Mouse (Mus musculus) G1E (cell line): ENCODE data around the gene Ppp1r32. TPM values are rescaled to one million over a fixed set of nuclear protein-coding genes. Genes with fewer than 3 reads are reported as not detected.

Experiments
- ATAC-seq: 2 replicates; pipeline ENCODE4 v1.8.0; 2016; ENCODE audit warnings: mild to moderate bottlenecking; ENCODE audit not compliant: insufficient number of reproducible peaks, poor library complexity, low FRiP score, severe bottlenecking; ENCODE audit errors: extremely low read depth
- DNase-seq: peaks from one replicate; pipeline ENCODE4 v3.0.0; 2012; ENCODE audit warnings: low spot score
- H3K27me3 ChIP-seq: 2 replicates; pipeline ENCODE4 v1.6.1; 2012; ENCODE audit warnings: mild to moderate bottlenecking, low read length, inconsistent platforms; ENCODE audit not compliant: insufficient read depth
- H3K36me3 ChIP-seq: replicated peaks from 2 replicates; pipeline ENCODE3; 2012; ENCODE audit warnings: mild to moderate bottlenecking, inconsistent platforms
- H3K4me1 ChIP-seq: 2 replicates; pipeline ENCODE4 v1.6.1; 2012; ENCODE audit warnings: low read depth, low read length, inconsistent platforms, mixed read lengths; ENCODE audit not compliant: insufficient read depth
- H3K4me3 ChIP-seq: 2 replicates; pipeline ENCODE4 v1.5.1; 2012; ENCODE audit warnings: low read depth, mild to moderate bottlenecking, inconsistent platforms, low read length, moderate library complexity, mixed read lengths
- H3K9me3 ChIP-seq: replicated peaks from 2 replicates; pipeline ENCODE4 v1.6.1; 2012; ENCODE audit warnings: inconsistent platforms
- CTCF ChIP-seq: IDR thresholded peaks from 2 replicates; pipeline ENCODE4 v1.5.1; 2012; ENCODE audit warnings: low read depth, low read length, inconsistent platforms, mixed read lengths
- GATA1 ChIP-seq: IDR thresholded peaks from 2 replicates; pipeline ENCODE4 v1.6.1; 2012; ENCODE audit warnings: borderline replicate concordance, low read length, inconsistent platforms, mixed read lengths
- GATA2 ChIP-seq: IDR thresholded peaks from 2 replicates; pipeline ENCODE4 v1.6.1; 2012; ENCODE audit warnings: low read depth, low read length, inconsistent platforms, borderline replicate concordance
- POLR2AphosphoS5 ChIP-seq: IDR thresholded peaks from 2 replicates; pipeline ENCODE4 v1.6.1; 2012; ENCODE audit warnings: low read depth, low read length, inconsistent platforms; ENCODE audit not compliant: insufficient replicate concordance
- TAL1 ChIP-seq: conservative IDR thresholded peaks from 2 replicates; pipeline ENCODE4 v1.6.1; 2012; ENCODE audit warnings: low read depth, low read length, inconsistent platforms, mixed read lengths
- polyA plus RNA-seq: library from polyadenylated mRNA; stranded (reverse); fragments of >175 nt; gene quantifications from 2 replicates; pipeline ENCODE4 v1.2.3, GENCODE M21; 2012
- total RNA-seq, 2 experiments: library from RNA; stranded (forward) in 1 of 2; stranded (reverse) in 1 of 2; fragments of 200-1000 nt in 1 of 2; fragments of >200 nt in 1 of 2; fragmentation: Nextera tagmentation in 1 of 2; gene quantifications; 2 replicates each; pipeline ENCODE4 v1.2.3; 2014 to 2017

The Ppp1r32 gene
- total and polyA plus RNA-seq, 3 experiments = 0.52 to 0.53 TPM; not detected in 1

DNA sequence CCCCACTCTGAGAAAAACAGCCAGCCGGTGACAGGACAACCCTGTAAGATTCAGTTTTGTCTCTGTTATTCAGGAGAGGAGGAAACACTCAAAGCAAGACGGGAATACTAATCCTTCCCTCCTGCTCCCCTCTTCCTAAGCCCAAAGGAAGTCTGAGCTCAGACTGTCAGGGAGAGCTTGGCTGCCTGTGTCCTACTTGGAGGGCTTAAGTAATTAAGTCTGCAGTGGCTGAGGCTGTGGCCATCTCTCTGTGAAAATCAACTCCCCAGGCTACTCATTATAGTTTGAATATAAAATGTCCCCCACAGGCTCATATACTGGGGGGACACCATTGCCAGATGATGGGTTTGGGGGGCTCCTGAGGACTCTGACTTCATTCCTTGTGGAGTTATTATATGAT is 14.2 kb upstream of the Ppp1r32 start:
- DNase-seq (no peak), ATAC-seq (no peak)
- Histone ChIP-seq H3K27me3 (peaks cover 4% of the 10 kb centered on the region; the same call in 1 of the 2 replicates), H3K9me3 (no peaks in the 10 kb centered on the region), H3K4me3 (no peak overlapping the region), H3K36me3 (peaks cover 91% of the 10 kb centered on the region), H3K4me1 (peaks cover 11% of the 10 kb centered on the region; the same call in 1 of the 2 replicates)
- no peak for TF ChIP-seq CTCF

DNA sequence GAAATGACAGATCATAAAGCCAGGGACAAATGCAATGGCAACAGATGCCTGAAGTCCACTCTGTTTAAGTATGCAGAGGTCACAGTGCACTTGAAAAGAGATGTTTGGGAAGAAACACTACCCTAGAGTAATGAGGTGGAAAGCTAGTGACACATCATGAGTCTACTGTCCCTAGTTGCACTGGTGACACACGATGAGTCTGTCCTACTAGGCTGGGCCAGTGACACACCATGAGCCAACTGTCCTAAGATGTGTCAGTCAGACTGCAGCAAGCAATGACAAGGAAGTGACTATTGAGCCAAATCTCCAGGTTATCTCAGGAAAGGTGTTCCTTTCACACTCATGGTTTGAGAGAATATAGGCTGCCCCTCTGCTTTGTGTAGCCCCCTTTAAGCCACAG is 12.9 kb upstream of the Ppp1r32 start:
- ATAC-seq = no peak

DNA sequence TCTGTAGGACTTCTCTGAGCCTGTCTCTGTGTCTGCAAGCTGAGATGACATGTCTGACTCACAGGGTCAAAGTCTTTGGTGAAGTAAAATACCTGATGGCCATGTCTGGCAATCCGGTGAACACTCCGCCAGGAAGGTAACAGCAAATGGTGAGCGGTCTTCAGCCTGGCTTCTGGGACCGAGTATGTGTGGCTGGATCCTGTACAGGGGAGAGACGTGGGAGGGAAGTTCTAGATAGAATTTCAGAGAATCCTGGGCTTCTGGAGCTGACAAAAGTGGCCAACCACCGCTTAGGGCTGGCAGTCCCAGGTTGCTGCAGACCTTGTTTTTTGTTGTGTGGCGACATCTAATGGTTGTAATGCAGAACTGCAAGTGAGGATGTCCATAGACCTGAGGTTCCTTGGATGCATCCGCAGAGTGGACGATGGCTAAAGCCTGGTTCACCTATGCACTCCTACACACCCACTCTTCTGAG is 3.6 kb upstream of the Ppp1r32 start:
- no peak for TF ChIP-seq GATA2
- TF ChIP-seq CTCF = peak; percentile 94
- Histone ChIP-seq H3K36me3 (no peaks in the 10 kb centered on the region), H3K27me3 (peaks cover 25% of the 10 kb centered on the region), H3K4me3 (no peak overlapping the region), H3K4me1 (no peaks in the 10 kb centered on the region), H3K9me3 (no peaks in the 10 kb centered on the region)
- ATAC-seq (no peak), DNase-seq (peak; percentile 61)

More for the DNA sequence above, 12.9 kb upstream of the Ppp1r32 start:
- Histone ChIP-seq H3K27me3 (peaks cover 4% of the 10 kb centered on the region; the same call in 1 of the 2 replicates), H3K4me3 (no peak overlapping the region), H3K4me1 (peaks cover 11% of the 10 kb centered on the region; the same call in 1 of the 2 replicates), H3K9me3 (no peaks in the 10 kb centered on the region), H3K36me3 (peaks cover 78% of the 10 kb centered on the region)
- no peak for DNase-seq
- TF ChIP-seq GATA2 = no peak
- no peak for TF ChIP-seq POLR2AphosphoS5
- TF ChIP-seq CTCF = no peak
- no peak for TF ChIP-seq GATA1
- no peak for TF ChIP-seq TAL1

DNA sequence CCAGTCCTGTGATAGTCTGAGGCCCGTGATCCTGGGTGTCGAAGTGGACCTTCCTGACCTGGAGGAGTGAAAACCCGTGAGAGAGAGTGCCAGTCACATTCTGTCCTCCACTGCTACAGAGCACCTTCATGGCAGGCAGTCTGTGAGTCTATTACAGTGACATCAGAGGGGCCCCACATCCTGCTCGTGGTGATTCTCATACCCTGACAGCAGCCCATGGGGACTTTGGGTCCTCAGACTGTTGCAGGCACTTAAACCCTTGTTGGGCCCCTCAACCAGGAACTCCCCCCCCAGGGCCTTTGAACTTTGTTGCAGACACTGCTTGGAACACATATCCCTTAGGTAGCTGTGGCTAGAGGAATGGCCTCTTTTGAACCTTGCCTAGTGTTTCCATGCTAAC is 3.2 kb downstream of the Ppp1r32 start:
- Histone ChIP-seq H3K27me3 (peaks cover 58% of the 10 kb centered on the region), H3K9me3 (no peaks in the 10 kb centered on the region), H3K4me3 (no peak overlapping the region), H3K36me3 (no peaks in the 10 kb centered on the region), H3K4me1 (no peaks in the 10 kb centered on the region)
- no peak for DNase-seq
- no peak for ATAC-seq
- no peak for TF ChIP-seq GATA1
- no peak for TF ChIP-seq POLR2AphosphoS5
- TF ChIP-seq CTCF = no peak
- no peak for TF ChIP-seq TAL1
- TF ChIP-seq GATA2 = no peak

DNA sequence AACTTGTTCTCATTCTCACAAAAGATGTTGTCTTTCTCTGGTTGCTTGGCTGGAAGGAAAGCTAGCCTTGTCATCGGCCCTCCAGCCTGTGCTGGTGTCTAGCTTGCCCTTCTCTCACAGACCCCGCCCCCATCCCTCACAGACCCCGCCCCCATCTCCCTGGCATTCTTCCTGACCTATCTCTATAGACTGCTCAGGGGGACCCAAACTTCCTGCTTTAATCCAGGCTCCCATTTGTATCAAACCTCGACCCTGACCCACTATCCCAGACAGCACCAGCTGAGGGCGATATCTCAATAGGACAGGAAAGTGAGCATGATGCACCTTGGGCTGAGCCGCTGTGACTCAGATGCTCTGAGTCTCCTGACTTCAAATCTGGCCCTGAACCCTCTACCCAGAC is 8.9 kb downstream of the Ppp1r32 start:
- H3K9me3 ChIP-seq = no peaks in the 10 kb centered on the region
- ATAC-seq = no peak
- TF ChIP-seq TAL1 = no peak
- TF ChIP-seq POLR2AphosphoS5 = no peak
- TF ChIP-seq GATA1 = no peak
- no peak for TF ChIP-seq CTCF
- no peak for TF ChIP-seq GATA2
- H3K4me3 ChIP-seq = no peak overlapping the region
- no peaks in the 10 kb centered on the region for H3K36me3 ChIP-seq
- H3K4me1 ChIP-seq = no peaks in the 10 kb centered on the region
- no peak for DNase-seq
- H3K27me3 ChIP-seq = peaks cover 31% of the 10 kb centered on the region

DNA sequence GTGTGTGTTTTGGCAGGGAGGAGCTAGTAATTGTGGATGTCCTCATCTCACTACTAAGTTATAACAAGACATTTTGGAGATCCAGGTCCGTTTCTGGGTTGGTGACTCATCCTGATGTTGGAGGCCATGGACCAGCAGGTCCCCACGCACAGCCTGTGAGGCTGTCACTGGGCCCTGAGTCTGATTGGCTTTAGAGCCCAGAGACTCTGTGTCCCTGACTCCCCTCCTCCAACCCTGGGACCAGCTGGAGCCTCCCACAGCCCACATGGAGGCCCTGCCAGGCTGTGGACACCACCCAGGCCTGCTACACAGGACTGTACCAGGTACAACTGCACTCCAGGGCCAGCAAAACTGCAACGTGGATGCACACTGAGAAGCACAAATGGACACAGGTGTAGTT is 9.8 kb downstream of the Ppp1r32 start:
- Histone ChIP-seq H3K27me3 (peaks cover 28% of the 10 kb centered on the region), H3K4me1 (no peaks in the 10 kb centered on the region), H3K36me3 (no peaks in the 10 kb centered on the region), H3K4me3 (no peak overlapping the region), H3K9me3 (no peaks in the 10 kb centered on the region)
- DNase-seq = no peak
- TF ChIP-seq TAL1 = no peak
- no peak for TF ChIP-seq CTCF
- no peak for TF ChIP-seq GATA2
- no peak for TF ChIP-seq GATA1
- TF ChIP-seq POLR2AphosphoS5 = no peak
- ATAC-seq = no peak

DNA sequence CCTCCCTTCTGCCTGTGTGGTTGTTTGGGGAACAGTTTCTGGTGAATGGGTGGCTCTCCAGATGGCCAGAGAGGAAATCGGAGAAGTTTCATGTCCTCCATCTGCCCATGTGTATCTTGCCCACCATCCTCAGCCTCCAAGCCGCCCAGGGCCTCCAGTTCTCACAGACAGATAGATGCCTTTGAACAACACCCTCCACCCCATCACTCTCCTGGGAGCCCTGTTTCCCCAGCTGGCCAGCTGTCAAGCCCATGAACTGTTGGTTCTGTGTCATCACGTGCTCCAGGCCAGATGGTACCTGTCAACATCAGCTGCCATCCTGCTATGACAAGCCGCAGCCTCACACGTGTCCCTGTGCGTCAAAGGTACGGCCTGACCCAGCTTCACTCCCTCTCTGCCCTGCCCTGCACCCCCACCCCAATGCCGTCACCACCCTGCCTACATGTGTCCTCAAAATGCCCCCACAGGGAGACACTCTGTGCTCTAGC is 13.5 kb downstream of the Ppp1r32 start:
- Histone ChIP-seq H3K4me3 (no peak overlapping the region), H3K4me1 (no peaks in the 10 kb centered on the region), H3K9me3 (no peaks in the 10 kb centered on the region), H3K27me3 (peaks cover 6% of the 10 kb centered on the region; the same call in 1 of the 2 replicates), H3K36me3 (no peaks in the 10 kb centered on the region)
- no peak for ATAC-seq
- TF ChIP-seq GATA1 = no peak
- TF ChIP-seq GATA2 = no peak
- no peak for TF ChIP-seq CTCF
- TF ChIP-seq POLR2AphosphoS5 = no peak
- no peak for TF ChIP-seq TAL1
- DNase-seq = no peak
